Mouse (Mus musculus) retina, adult 2 months (tissue): Measurements from ENCODE around the gene Olfr724.
"Not testable (repeated sequence)": the region's sequence is repeated elsewhere in the genome, so short reads cannot be mapped to it uniquely, and the experiment has no call there.

Experiments used
- DNase-seq: peaks from one replicate; pipeline ENCODE4 v3.0.0-alpha.2; 2012; ENCODE audit warnings: low read depth, low spot score

Olfr724 gene

DNA sequence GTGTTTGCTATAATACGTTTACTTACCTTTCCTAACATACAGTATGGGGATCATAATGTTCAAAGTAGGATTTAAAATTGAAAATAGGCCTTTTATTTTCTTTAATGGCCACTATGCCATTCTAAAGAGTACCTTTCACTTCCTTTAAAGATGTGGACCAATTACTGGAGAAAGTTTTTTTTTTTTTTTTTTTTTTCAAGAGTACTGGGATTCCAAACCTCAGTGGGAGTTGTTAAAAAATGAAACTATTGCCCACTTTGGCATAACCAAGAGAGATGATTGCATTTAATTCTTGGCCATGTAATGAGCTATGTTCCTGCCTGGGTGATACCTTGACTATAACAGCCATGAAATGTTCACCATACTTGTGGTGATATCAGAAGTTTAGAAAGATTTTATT, at the start of gene Olfr724:
Gene Olfr724, minus strand, starts transcription at position 101 of the 400 bp plus-strand sequence.
- DNase-seq = not testable (repeated sequence)

DNA sequence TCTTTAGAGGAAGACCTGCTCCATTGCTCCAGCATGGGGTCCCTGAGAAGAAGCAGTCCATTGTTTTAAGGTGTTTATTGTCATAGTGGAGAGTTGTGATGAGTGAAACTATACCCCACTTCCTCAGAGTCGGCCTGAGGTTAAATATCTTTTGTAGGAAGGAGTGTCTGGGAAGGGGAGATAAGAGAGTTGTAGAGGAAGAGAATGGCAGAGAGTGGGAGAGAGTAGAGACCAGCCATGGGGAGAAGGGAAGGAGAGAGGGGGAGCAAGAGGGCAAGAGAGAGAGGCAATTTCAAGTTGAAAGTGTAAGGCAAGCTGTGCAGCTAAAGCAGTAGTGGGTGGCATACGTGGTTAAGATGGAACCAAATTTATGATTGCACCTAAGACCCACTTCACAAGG, 7.2 kb downstream of the Olfr724 start:
- no peak for DNase-seq

DNA sequence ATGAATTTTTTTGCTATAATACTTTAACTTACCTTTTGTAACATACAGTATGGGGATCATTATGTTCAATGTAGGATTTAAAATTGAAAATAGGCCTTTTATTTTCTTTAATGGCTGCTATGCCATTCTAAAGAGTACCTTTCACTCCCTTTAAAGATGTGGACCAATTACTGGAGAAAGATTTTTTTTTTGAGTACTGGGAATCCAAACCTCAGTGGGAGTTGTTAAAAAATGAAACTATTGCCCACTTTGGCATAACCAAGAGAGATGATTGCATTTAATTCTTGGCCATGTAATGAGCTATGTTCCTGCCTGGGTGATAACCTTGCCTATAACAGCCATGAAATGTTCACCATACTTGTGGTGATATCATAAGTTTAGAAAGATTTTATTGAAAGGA, 31.4 kb downstream of the Olfr724 start, which contains the start of gene Olfr723:
Gene Olfr723, minus strand, starts transcription at position 101 of the 400 bp plus-strand sequence.
- not testable (repeated sequence) for DNase-seq
